Mouse (Mus musculus) right cerebral cortex, postnatal 25 days (tissue): ENCODE data around the gene Sptan1.

Source experiments
- DNase-seq: peaks from one replicate; pipeline ENCODE4 v3.0.0; 2022

The Sptan1 gene

DNA sequence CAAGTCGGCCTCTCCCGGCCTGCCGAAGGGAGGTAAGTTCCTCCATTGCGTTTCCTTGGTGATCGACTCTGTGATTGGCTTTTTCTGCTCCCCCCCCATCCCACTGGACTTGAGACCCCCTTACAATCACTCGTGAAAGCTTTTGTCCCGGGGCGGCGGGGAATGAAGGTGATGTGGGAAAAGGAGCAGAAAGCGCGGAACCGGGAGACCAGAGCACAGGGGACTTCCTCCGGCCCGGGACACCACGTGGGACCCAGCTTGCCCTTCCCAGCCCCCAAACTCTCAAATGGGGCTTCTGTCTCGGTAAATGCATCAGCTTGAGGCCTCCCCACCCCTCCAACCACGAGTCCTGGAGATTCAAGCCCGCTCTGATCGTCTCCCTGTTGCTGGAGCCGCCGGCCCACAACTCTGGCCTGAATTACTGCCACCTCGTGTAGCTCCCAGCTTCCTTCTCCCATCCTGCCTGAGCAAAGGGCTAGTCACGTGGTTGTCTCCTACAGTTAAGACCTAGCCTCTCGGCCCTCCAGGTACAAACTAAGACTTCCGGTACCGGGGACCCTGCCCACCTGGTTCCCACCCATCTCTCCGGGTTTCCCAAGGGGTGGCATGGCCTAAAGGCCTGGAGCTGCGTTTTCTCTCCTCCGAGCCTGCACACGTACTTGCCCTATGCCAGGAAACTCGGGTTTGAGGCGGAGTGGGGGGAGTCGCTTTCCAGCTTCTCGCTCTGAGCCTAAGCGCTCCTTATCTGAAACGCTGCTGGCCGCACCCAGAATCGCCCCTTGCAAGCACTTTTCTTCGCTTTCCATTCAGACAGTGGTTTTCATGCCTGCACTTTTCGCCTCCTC is 97.1 kb downstream of the Sptan1 start:
- DNase-seq, result peak; percentile 43

DNA sequence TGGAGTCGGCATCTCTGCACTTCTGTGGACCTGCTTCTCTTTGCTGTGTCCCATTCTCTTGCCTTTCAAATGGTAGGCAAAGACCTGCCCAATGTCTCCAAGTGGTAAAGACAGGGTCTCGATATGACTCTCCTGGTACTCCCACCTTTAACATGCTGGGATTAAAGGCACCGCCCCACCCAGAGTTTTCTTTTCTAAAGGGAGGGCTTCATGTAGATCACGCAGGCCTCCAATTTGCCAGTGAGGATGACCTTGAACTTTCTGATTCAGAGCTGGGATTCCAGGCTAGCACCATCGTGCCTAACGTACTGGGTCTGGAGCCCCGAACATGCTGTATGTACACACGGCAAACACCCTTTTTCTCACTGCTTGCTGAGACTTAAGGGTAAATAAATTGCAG is 97.9 kb downstream of the Sptan1 start:
- no peak for DNase-seq

DNA sequence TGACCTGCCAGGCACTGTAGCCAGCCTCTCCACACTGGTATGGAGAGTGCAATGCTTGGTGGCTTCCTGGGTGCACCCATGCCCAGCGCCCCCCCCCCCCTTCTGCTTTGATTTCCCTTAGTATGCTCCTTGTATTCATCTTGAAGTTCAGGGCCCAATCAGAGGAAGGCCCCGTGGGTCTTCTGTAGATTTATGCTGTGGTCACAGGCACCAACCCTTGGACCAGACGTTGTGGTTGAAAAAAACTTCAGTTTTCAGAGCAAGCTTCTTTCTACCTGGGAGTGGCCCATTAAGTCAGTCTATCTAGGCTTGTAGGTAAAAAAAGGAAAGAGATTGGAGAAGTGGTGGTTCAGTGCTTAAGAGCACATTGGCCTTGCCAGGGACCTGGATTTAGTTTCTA is 98.4 kb downstream of the Sptan1 start:
- DNase-seq, result no peak

DNA sequence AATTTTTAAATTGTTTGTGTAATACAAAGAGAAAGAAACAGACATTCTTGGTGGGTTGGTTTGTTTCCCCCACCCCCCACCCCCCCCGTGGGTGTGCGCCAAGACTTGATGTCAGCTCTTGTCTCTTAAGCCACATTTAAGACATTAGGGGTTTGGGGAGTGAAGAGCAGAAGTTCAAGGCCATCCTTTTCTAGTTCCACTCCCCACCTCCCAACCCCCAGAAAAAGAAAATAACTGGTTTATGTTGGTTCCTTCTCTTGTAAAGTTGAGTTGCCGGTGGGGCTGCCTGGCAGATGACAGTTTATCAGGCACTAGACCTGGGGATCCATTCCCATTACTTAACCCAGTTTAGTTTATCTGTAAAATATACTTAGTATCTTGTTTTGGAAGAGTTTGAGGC is 98.9 kb downstream of the Sptan1 start:
- no peak for DNase-seq

DNA sequence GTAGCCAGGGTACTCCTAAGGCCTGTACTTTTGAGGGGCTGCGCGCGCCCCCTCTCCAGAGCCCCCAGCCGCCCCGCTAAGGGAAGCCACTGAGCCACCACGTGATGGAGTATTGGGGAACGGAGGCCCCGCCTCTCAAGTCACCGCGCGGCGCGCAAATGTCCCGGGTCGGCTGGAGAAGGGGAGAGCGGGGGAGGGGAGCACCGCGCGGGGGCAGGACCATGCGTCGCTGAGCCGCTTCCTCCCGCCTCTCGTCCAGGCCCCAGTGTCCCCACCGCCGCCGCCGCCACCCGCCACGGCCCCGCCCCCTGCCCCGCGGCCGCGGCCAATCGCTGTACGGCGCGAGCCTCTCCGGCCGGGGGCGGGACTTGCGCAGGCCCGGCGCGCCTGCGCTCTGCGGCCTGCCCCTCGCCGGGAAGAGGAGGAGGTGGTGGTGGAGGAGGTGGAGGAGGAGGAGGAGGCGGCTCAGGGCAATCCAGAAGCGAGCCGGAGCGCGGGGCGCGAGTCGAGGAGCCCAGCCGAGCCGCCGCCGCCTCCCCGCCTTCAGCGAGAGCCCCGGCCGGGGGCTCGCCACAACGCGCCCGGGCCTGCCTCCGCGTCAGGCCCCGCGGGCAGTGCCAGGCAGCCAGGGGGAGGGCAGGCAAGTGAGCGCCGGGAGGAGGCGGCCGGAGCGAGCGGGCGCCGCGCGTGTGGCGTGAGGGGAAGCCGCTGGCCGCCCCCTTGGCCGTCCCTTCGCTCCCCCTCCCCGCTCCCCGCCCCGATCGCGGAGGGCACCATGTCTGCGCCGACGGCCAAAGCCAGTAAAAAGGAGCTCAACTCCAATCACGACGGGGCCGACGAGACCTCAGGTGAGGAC is 100.9 kb downstream of the Sptan1 start:
- peak; percentile 96 for DNase-seq

DNA sequence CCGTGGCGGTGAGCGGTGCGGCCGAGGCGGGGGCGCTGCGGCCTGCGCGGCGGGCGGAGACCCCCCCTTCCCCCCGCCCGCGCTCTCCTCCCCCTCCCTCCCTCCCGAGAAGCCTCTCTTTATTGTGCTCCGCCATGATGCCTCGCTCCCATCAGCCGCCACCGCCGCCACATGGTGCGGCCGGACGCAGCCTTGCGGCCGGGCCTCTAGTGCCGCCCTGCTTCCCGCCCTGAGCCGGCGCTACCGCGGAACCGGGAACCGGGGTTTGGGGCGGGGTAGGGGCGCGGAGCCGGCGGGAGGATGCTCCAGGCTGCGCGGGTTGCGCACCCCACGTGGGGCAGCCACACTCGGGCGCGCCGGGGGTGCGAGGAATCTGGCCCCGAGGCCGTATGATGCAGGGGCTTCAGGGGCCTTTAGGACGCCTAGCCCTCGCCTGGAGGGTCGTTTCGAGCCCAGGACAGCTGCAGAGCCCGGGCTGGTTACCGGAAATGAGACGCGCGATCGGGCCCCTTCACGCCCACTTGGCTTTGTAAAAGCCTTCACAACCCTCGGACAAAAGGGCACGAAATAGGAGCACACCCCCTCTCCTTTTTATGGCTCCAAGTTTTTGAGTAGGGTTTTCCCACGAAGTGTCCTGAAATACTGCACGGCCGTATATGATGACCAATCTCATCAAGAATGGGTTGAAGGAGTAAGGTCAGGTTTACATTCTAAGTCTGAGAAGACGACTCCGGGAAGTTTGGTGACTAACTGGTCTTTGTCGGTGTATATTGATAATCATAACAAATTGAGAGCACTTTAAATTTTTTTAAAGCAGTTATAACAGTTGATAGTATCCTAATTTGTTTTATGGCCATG is 101.9 kb downstream of the Sptan1 start:
- DNase-seq, result peak; percentile 51

DNA sequence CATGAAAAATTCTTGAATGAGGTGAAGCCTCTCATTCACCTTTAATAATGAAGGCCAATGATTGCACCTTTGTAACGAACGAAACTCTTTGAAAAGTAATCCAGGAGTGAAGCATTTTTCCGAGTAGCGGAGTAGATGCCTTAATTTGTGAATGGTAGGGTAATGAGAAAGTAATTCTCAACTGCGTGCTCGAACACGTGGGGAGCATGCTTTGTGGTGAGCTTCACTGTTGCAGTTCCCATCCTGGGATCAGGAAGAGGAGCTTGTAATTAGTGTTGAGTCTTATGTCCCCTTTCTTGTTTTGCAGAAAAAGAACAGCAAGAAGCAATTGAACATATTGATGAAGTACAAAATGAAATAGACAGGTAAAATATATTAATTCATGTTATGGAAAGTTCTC is 102.6 kb downstream of the Sptan1 start:
- no peak for DNase-seq

DNA sequence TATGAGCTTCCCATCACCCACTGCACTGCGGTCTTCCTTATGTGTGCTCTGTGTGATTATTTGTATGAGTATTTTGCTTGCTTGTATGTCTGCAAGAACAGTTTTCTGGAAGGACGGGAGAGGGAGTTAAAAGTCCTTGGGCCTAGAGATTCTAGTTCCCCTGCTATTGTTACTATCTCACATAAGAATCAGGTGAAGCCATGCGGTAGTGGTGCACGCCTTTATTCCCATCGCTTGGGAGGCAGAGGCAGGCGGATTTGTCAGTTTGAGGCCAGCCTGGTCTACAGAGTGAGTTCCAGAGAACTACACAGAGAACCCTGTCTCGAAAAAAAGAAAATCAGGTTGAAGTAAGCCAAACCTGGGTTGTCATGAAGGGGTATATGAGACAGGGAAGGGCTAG is 107.5 kb downstream of the Sptan1 start:
- no peak for DNase-seq

DNA sequence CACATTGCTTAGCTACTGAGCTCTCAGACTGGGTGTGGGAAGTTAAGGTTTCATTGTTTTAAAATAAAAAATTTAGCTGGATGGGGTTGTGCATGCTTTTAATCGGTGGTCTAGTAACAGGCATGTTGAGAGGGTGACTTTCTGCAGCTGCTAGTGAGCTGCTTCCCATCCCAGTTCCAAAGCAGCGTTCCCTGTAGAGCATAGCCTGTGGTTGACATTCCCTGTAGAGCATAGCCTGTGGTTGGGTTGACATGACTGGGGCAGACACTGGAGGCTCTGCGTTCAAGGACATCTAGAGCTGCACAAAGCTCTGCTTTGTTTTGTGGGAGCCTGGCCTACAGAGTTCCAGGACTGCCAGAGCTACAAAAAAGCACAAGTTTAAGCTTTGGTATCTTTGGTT is 107.9 kb downstream of the Sptan1 start:
- DNase-seq, result no peak

DNA sequence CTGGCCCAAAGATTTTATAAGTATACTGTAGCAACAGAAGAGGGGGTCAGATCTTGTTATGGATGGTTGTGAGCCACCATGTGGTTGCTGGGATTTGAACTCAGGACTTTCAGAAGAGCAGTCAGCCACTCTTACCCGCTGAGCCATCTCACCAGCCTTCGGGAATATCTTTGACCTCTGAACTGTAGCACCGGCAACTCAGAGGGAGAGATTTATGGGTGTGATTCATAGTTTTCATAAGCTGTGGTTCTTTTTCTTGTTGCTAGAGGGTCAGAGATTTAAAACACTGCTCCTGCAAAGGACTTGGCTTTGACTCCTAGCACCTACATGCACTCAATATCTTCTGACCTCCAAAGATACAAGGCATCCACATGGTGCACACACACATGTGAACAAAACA is 110.3 kb downstream of the Sptan1 start:
- DNase-seq, result no peak

DNA sequence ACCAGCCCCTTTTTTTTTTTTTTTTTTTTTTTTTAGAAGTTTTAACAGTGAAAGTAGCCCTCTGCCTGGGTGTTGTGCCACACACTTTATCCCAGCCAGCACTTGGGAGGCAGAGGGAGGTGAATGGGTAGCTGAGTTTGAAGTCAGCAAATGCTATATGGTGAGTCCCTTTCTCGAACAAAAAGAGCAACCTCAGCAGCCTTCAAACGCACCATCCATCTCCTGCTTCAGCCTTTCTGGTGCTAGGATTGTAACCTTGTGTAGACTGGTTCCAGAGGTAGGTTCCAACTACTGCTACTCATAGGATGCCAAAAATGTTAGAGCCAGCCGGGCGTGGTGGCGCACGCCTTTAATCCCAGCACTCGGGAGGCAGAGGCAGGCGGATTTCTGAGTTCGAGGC is 111.1 kb downstream of the Sptan1 start:
- DNase-seq, result no peak

DNA sequence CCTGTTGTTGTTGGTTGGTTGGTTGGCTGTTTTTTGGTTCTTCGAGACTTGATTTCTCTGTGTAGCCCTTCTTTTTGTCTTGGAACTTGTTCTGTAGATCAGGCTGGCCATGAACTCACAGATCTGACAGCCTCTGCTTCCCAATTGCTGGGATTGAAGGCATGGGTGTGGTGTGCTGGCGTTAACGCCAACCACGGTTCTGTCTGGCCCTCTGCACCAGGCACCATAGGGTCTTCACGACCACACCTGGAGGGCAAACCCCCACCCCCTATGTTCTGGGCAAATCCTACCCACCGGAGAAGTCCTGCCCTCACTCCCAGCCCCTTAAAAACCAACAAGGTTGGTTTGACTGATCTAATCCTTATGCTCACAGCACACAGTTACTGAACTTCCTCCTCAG is 111.6 kb downstream of the Sptan1 start:
- DNase-seq, result no peak

DNA sequence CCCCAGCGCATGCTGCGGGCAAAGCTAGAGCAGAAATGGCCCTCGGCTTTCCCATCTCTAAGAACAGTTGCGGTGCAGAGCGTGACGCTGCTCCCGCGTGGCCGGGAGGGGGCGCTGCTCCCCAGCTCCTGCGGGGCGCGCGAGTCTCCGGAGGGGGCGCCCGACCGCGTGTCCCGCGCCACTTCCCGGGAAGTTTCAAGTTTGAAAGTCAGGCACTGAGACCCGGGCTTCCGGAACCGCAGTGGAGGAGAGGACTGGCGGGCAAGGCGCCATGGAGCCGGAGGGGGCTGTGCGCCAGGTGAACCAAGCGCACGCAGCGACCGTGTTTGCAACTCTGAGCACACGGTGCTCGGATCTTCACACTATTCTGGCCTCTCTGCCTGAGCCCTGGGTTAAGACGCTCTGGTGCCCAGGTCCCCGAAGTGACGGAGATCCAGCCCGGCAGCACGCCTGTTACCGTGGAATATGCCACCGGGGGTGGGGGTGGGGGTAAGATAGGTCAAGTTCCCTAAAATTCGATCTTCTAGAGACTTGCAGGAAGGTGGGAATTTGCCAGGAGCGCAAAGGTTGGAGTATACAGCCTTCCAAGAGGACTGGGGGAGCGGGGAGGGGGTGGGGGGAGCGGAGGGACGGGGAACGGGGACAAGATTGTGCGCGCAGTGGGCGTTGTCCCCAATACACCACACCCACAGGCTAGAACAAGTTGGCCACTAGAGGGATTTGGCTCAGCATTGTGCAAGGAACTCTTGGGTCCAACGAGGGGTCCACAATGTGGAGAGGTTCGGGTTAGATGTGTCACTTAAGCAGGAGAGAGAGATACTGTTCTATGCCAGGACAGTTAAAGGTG is 112.4 kb downstream of the Sptan1 start, which contains the start of gene Pkn3:
Pkn3 (plus strand) TSS at position 183 of the 847 bp plus-strand sequence.
- peak; percentile 70 for DNase-seq

DNA sequence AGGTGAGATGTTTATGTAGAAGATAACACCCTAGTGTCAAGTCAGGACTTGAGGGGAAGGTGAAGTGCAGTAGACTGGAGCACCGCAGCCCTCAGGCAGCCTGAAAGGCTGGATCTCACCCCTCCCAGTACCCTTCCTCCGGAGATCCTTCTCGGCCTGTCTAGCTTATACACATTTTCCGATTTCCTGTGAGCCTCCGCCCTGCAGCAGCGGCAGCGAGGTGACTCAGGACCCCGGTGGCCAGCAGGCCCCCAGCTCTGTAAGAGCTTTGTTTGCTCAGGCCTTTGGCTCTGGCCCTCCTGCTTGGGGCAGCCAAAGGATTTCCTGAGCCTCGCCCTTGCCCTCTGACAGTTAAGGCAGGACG is 113.0 kb downstream of the Sptan1 start:
- no peak for DNase-seq

DNA sequence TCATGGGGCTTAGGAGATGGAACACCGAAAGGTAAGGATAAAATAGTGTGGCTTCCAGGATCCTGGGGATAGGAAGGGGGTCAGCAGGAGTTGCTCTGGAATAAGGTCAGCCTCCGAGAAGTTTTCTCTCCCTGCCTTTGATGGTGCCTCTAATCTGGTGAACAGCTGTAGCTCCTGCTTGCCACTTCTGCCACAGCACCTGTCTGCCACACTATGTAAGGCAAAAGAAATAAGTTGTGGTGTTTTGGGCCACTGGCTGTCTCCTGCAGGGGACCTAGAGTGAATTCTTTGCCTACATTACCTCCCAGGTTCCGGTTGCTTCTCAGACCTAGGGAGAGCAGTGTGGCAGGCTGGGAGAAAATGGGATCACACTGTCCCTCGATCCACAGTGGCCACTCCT is 113.4 kb downstream of the Sptan1 start:
- DNase-seq, result no peak

DNA sequence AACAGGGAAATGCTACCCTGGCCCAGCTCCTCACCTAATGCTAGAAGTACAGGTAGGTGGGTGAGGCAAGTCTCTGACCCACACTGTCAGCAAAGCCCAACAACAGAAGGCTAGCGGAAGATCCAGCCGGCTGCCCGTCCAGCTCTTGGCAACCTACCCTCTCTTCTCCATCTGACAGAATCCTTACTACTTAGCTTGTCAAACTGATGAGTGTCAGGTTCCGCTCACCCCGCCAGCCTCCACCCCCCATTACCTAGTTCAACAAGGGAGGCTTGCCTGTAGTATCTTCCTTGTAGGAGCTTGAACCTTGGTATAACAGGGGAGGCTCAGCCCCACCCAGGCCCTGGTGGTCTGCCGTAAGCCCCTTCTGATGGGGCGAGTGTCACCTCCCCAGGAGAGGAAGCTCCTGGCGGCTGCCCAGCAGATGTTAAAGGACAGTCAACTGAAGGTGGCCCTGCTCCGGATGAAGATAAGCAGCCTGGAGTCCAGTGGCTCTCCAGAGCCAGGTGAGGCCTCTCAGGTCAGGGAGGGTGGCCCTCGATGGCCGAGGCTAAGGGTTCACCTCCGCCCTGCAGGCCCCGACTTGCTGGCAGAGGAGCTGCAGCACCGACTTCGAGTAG is 114.9 kb downstream of the Sptan1 start:
- DNase-seq, result no peak
